Mouse (Mus musculus) limb, embryonic 12.5 days (tissue): ENCODE measurements around the gene Git2. TPM values are rescaled to one million over a fixed set of nuclear protein-coding genes. Genes with fewer than 3 reads are reported as not detected.

Source experiments
- ATAC-seq: fragments of 200-750 bp; cut with Nextera tagmentation; 2 replicates; pipeline ENCODE4 v1.8.0; 2017; ENCODE audit warnings: low read depth, moderate TSS enrichment; ENCODE audit not compliant: insufficient number of reproducible peaks, insufficient read depth, low FRiP score, low TSS enrichment
- H3K27ac ChIP-seq: fragments of 300-500 bp; sonication (generic); 2 replicates; pipeline ENCODE4 v1.5.1; 2016; ENCODE audit warnings: mild to moderate bottlenecking, moderate library complexity
- H3K27me3 ChIP-seq: fragments of 300-500 bp; sonication (generic); 2 replicates; pipeline ENCODE4 v1.6.1; 2016; ENCODE audit warnings: mild to moderate bottlenecking, moderate library complexity
- H3K36me3 ChIP-seq: fragments of 300-500 bp; sonication (generic); 2 replicates; pipeline ENCODE4 v1.6.1; 2016; ENCODE audit warnings: mild to moderate bottlenecking, moderate library complexity
- H3K4me1 ChIP-seq: fragments of 300-500 bp; sonication (generic); replicated peaks from 2 replicates; pipeline ENCODE4 v1.6.1; 2016
- H3K4me2 ChIP-seq: fragments of 300-500 bp; sonication (generic); 2 replicates; pipeline ENCODE4 v1.6.1; 2016; ENCODE audit warnings: mild to moderate bottlenecking, moderate library complexity
- H3K4me3 ChIP-seq: fragments of 300-500 bp; sonication (generic); replicated peaks from 2 replicates; pipeline ENCODE4 v1.5.1; 2016; ENCODE audit warnings: mild to moderate bottlenecking
- H3K9ac ChIP-seq: fragments of 300-500 bp; sonication (generic); replicated peaks from 2 replicates; pipeline ENCODE4 v1.6.1; 2016; ENCODE audit warnings: mild to moderate bottlenecking, moderate library complexity
- H3K9me3 ChIP-seq: fragments of 300-500 bp; sonication (generic); 2 replicates; pipeline ENCODE4 v1.6.1; 2016; ENCODE audit warnings: mild to moderate bottlenecking, moderate library complexity
- WGBS: fragments of 180-500 bp; shearing (Covaris S2); methylation state at CpG from one replicate; pipeline ENCODE4 v1.1.7; 2016; 5-methylcytosine and 5-hydroxymethylcytosine counted together
- polyA plus RNA-seq: library from polyadenylated mRNA; unstranded; fragments of >200 nt; fragmentation: Nextera tagmentation; extraction: Ambion mirVana; gene quantifications from 2 replicates; pipeline ENCODE4 v1.2.1, GENCODE M21; 2016

Gene Git2
- polyA plus RNA-seq, 1 experiment from 2014 or later: 48.8 TPM

DNA sequence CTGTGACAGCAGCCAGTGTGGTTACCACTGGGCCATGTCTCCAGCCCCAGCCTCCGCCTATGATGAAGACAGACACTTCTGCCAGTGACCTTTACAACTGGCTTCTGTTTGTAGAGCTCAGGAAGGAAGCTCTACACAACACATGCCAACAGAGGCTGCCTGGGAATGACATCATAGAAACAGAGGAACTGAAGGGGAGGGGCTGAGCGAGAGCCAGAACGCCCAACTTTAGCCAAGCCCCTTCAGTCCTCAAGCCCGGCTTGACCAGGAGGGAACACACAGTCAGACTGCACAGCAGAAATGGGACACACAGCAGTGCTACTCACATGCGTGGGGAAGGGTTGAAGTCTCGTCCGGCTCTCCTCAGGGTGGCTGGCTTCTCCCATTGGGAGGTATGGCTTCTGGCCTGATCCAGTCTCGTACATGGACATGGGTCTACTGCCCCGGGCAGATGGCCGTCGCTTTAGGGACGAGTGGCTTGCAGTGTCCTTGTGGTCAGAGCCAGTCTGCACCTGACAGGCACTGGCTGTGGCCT is 36.5 kb downstream of the Git2 start:
- 86% methylated on average over 12 of the region's 12 CpGs for WGBS
- Histone ChIP-seq H3K4me2 (no peak overlapping the region), H3K27me3 (no peaks in the 10 kb centered on the region), H3K36me3 (peaks cover 94% of the 10 kb centered on the region), H3K4me3 (no peak overlapping the region), H3K9me3 (no peaks in the 10 kb centered on the region), H3K27ac (no peak overlapping the region), H3K4me1 (no peaks in the 10 kb centered on the region), H3K9ac (no peak overlapping the region)
- no peak for ATAC-seq

DNA sequence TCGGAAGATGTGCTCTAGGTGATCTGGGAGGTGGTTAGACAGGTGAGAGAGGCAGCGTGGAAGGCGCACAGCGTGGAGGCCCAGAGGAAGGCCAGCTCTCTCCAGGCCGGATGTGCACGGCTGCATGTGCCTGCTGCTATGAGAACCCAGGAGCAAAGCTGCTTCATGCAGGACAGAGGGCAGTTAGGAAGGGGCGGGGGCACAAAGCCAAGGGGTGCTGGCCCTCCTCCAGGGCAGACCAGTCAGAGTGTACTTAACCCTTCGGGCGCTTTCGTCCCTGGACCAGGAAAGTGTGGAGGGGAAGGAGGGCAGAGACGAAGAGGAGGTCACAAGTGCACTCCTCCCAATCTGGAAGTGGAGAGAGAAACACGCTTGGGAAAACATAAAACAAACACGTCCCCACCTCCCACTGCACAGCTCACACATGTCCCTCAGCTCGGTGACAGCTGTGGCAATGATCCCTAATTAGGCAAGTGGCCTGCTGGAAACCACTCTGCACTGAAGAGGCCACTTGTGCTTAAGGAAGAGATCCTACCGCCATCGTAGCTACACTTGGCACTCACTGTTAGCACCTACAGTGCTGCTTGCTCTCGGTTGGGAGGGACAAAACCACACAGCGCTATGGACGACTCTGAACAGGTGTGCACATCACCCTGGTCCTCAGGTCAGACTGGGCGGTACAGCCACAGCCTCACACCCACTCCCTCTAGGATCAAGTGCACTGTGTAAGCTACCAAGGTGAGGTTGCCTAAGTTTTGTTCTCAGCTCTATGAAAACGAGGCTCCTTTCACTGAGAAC is 38.0 kb downstream of the Git2 start:
- Histone ChIP-seq H3K36me3 (peaks cover 94% of the 10 kb centered on the region), H3K27me3 (no peaks in the 10 kb centered on the region), H3K9me3 (no peaks in the 10 kb centered on the region), H3K9ac (no peak overlapping the region), H3K4me1 (no peaks in the 10 kb centered on the region), H3K27ac (no peak overlapping the region), H3K4me2 (no peak overlapping the region), H3K4me3 (no peak overlapping the region)
- WGBS: 85% methylated on average over 21 of the region's 21 CpGs
- no peak for ATAC-seq

DNA sequence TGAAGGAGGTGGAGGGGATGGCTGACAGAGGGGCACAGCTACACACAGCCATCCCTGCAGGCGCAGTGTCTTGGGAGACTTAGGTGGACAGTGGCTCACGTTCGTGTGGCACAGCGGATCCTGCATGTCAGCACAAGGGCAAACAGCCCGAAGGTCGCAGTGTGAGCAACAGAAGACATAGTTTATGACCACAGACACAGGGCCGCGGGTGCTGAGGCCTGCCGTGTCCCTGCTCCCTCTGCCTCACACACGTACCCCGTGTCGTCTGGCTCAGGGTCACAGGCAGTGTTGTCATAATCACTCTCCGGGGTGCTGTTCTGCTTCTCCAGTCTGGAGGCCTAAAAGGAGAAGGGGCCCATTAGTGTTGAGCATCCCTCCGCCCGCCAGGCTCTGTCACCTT is 41.7 kb downstream of the Git2 start:
- Histone ChIP-seq H3K27me3 (no peaks in the 10 kb centered on the region), H3K36me3 (peaks cover 96% of the 10 kb centered on the region), H3K9ac (no peak overlapping the region), H3K4me2 (no peak overlapping the region), H3K27ac (no peak overlapping the region), H3K4me1 (peaks cover 6% of the 10 kb centered on the region; the same call in 1 of the 2 replicates), H3K4me3 (no peak overlapping the region), H3K9me3 (no peaks in the 10 kb centered on the region)
- ATAC-seq: no peak
- 92% methylated on average over 15 of the region's 15 CpGs for WGBS

DNA sequence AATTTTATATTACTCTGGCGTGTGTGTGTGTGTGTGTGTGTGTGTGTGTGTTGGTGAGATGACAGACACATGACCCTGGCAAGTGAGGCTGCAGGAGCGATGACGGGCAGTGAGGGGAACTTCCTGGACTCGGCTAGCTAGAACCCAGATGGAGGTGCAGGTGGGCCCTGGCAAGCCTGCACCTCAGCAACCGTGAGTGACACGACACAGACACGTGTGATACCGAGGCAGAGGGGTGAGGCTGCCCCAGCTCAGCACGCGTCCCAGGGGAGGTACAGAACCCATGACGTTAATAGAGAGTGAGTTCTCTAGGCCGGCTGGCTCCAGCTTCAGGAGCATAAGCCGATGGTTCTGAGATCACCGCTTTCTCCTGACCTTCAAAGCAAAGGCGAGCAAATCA is 43.3 kb downstream of the Git2 start:
- peaks cover 93% of the 10 kb centered on the region for H3K36me3 ChIP-seq
- ATAC-seq: no peak
- 86% methylated on average over 15 of the region's 15 CpGs for WGBS

DNA sequence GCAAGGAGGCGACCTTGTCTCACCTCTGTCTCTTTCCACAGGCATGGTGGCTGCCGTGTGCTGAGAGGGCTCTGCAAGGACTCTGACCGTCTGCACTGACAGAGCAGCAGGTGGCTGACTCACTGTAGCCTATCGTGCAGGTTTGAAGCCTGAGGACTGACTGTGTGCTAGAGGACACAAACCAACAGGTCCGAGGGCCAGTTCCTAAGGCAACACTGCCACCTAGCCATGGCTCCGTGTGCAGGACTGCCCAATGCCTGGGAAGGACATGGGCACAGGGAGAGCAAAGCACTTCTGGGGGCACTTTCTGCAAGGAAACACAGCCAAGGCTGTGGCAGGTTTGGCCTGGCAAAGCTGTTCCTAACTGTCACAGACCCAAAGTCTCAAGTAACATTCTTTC is 43.8 kb downstream of the Git2 start:
- WGBS: 68% methylated on average over 6 of the region's 6 CpGs
- Histone ChIP-seq H3K27ac (no peak overlapping the region), H3K4me1 (peaks cover 6% of the 10 kb centered on the region; the same call in 1 of the 2 replicates), H3K36me3 (peaks cover 88% of the 10 kb centered on the region), H3K27me3 (no peaks in the 10 kb centered on the region), H3K4me3 (no peak overlapping the region), H3K4me2 (no peak overlapping the region), H3K9me3 (no peaks in the 10 kb centered on the region), H3K9ac (no peak overlapping the region)
- no peak for ATAC-seq

More for the DNA sequence above, 43.3 kb downstream of the Git2 start:
- Histone ChIP-seq H3K27me3 (no peaks in the 10 kb centered on the region), H3K4me2 (no peak overlapping the region), H3K4me1 (peaks cover 6% of the 10 kb centered on the region; the same call in 1 of the 2 replicates), H3K27ac (no peak overlapping the region), H3K9me3 (no peaks in the 10 kb centered on the region), H3K9ac (no peak overlapping the region), H3K4me3 (no peak overlapping the region)

DNA sequence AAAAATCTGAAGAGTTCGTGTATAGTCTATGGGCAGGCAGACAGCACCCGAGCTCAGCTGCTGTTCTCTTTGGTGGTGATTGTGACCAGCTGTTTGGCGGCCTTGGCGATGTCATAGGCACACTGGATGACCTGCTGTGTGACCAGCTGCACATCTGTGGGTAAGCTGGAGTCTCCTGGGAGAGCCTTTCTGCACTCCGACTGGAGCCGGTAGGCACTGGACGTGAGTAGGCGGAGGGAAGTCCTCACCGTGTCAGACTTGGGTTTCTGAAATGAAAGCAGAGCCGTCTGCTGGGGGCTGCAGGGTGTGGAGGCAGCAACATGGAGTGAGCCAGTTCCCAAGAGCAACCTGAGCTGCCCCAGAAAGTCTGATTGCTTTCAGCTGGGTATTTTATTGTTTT is 45.2 kb downstream of the Git2 start:
- Histone ChIP-seq H3K4me3 (no peak overlapping the region), H3K4me1 (peaks cover 6% of the 10 kb centered on the region; the same call in 1 of the 2 replicates), H3K36me3 (peaks cover 88% of the 10 kb centered on the region), H3K27ac (peak overlapping the region; percentile 67), H3K27me3 (no peaks in the 10 kb centered on the region), H3K9ac (no peak overlapping the region), H3K4me2 (no peak overlapping the region), H3K9me3 (no peaks in the 10 kb centered on the region)
- 44% methylated on average over 10 of the region's 10 CpGs for WGBS
- ATAC-seq: 0 out of 2 replicates have a peak, but pooled peaks have one; percentile 61

DNA sequence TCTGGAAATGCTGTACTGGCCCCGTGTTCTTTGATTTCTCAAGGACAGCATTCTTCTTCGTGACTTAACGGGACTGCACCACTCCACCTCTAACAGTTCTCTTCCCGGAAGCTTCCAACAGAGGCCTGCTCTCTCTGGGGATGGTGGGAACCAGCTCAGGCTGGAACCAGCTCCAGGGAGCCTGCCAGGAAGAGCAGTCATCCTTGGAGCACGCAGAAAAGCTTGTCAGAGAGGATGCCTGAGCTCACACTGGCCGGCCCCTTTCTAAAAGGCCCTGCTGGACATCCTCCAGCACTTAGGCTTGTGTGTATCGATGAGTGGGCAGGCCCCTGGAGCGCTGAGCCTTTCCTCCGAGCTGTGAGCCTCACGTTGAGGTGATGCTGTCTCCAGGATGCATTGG is 47.2 kb downstream of the Git2 start:
- WGBS: 89% methylated on average over 10 of the region's 10 CpGs
- Histone ChIP-seq H3K27ac (no peak overlapping the region), H3K4me1 (peaks cover 6% of the 10 kb centered on the region; the same call in 1 of the 2 replicates), H3K9me3 (0 out of 2 replicates have a peak, but pooled peaks cover 5% of the 10 kb centered on the region), H3K4me3 (no peak overlapping the region), H3K27me3 (no peaks in the 10 kb centered on the region), H3K36me3 (peaks cover 81% of the 10 kb centered on the region), H3K4me2 (no peak overlapping the region), H3K9ac (no peak overlapping the region)
- no peak for ATAC-seq

DNA sequence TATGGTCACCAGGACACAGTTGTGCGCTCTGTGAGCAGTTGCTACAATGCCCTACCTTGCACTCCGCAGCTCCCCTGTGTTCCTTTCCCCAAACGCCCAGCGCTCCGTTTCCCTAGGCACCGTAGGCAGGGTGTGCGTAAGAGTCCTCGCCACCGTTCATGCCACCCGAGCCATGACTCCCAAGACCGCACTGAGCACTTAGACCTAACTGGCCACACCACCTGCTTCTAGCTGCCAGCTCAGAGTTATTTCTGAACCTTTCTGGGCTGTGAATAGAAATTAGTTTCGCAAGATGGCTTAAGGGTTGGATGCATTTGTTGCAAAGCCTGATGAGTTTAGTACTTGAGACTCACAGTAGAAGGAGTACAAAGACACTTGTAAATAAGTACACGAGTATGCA is 52.5 kb downstream of the Git2 start:
- Histone ChIP-seq H3K4me1 (no peaks in the 10 kb centered on the region), H3K9me3 (0 out of 2 replicates have a peak, but pooled peaks cover 5% of the 10 kb centered on the region), H3K27ac (0 out of 2 replicates have a peak overlapping the region, but pooled peaks have one; percentile 7), H3K9ac (no peak overlapping the region), H3K4me3 (no peak overlapping the region), H3K27me3 (no peaks in the 10 kb centered on the region), H3K4me2 (no peak overlapping the region), H3K36me3 (peaks cover 79% of the 10 kb centered on the region)
- WGBS: 98% methylated on average over 13 of the region's 13 CpGs
- no peak for ATAC-seq

DNA sequence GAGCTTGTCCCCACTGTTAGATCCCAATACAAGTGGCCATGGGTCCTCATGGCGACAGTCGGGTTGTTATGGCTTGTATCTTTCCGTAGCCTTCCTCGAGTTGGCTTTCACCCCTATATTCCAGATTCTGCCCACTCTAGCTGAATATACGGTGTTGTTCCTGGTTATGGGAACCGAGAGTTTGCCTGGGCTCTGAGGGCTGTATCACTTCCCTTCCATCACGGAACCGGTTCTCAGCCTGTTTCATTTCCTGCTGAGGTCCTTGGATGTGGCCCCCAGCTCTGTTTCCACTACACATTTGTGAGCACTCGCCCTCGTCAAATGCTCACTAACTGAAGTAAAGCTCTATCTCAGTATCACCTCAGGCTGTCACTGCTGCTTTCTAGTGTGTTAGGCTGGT is 53.3 kb downstream of the Git2 start:
- no peak overlapping the region for H3K4me2 ChIP-seq
- no peaks in the 10 kb centered on the region for H3K4me1 ChIP-seq
- peak overlapping the region; percentile 23; the same call in 1 of the 2 replicates for H3K27ac ChIP-seq
- ATAC-seq: no peak
- H3K9ac ChIP-seq: no peak overlapping the region
- H3K27me3 ChIP-seq: no peaks in the 10 kb centered on the region
- no peak overlapping the region for H3K4me3 ChIP-seq
- WGBS: 94% methylated on average over 10 of the region's 10 CpGs
- H3K36me3 ChIP-seq: peaks cover 82% of the 10 kb centered on the region
- 0 out of 2 replicates have a peak, but pooled peaks cover 5% of the 10 kb centered on the region for H3K9me3 ChIP-seq

DNA sequence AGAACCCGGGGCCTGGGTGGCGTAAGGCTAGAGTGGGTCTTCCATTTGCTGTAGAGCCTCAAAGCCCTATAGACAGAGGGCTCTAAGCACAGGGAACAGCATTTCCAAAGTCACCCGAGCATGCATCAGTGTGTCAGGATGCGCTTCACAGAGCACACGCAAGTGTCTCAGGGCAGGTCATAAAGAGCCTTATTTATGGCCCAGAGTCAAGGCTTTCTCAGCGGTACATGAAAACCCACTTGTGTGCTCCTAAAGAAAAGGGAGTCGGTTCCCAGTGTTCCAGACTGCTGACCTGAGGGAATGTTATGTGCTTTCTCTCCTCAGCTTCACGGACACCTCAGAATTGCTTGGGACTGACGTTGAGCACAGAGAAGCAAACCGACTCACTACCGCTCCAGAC is 54.5 kb downstream of the Git2 start:
- Histone ChIP-seq H3K36me3 (peaks cover 88% of the 10 kb centered on the region), H3K9me3 (0 out of 2 replicates have a peak, but pooled peaks cover 5% of the 10 kb centered on the region), H3K4me2 (no peak overlapping the region), H3K27ac (peak overlapping the region; percentile 62), H3K4me1 (no peaks in the 10 kb centered on the region), H3K4me3 (no peak overlapping the region), H3K9ac (no peak overlapping the region), H3K27me3 (no peaks in the 10 kb centered on the region)
- ATAC-seq: no peak
- WGBS: 90% methylated on average over 11 of the region's 11 CpGs

DNA sequence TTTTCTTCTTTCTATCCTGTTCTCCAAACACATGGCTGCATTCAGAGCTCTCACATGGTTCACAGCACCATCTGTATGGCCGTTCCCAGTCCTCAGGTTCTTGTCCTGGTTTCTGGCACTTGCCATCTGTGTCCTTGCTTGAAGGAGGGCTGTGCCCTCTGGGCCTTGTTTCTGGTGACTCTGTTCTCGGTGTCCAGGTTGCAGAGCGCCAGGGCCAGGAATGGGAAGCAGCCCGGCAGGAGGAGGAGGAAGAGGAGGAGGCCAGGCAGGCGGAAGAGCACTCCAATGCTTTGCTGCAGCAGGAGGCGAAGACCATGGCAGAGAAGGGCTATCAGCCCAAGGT is 55.4 kb downstream of the Git2 start:
- Histone ChIP-seq H3K36me3 (peaks cover 90% of the 10 kb centered on the region), H3K4me2 (no peak overlapping the region), H3K9ac (no peak overlapping the region), H3K4me1 (no peaks in the 10 kb centered on the region), H3K27me3 (no peaks in the 10 kb centered on the region), H3K9me3 (0 out of 2 replicates have a peak, but pooled peaks cover 5% of the 10 kb centered on the region), H3K4me3 (no peak overlapping the region), H3K27ac (no peak overlapping the region)
- 96% methylated on average over 6 of the region's 6 CpGs for WGBS
- ATAC-seq: no peak
